Mouse (Mus musculus) R1 (cell line): ENCODE measurements at regions not wholly inside any gene's neighbourhood (a gene's known extent, or its start where the extent isn't known, plus 50 kb on each side); places are given as distances from the start of the nearest gene placed in this dataset.

Experiments
- DNase-seq: peaks from one replicate; pipeline ENCODE4 v3.0.0-alpha.2; 2018; ENCODE audit warnings: low read depth, low spot score

GRCm38 (mm10) chr13:39161980-39162379, 201.3 kb upstream of the Slc35b3 start:
- no peak for DNase-seq

- DNase-seq: no peak
Observed at GRCm38 (mm10) chr13:39127942-39128341, 167.3 kb upstream of the Slc35b3 start.

GRCm38 (mm10) chr13:39092058-39092457, 131.4 kb upstream of the Slc35b3 start:
- DNase-seq: no peak

GRCm38 (mm10) chr13:39084544-39084943, 123.9 kb upstream of the Slc35b3 start:
- no peak for DNase-seq

GRCm38 (mm10) chr13:39074211-39074610, 113.5 kb upstream of the Slc35b3 start:
- DNase-seq: no peak

GRCm38 (mm10) chr13:39032263-39032662, 71.6 kb upstream of the Slc35b3 start:
- peak; percentile 54 for DNase-seq

GRCm38 (mm10) chr13:39020168-39020567, 59.5 kb upstream of the Slc35b3 start:
- DNase-seq: no peak

GRCm38 (mm10) chr13:39011696-39012095, 51.0 kb upstream of the Slc35b3 start:
- peak; percentile 89 for DNase-seq
